Mouse (Mus musculus): Measurements from ENCODE around the gene Ugcg. TPM values are rescaled to one million over a fixed set of nuclear protein-coding genes. Genes with fewer than 3 reads are reported as not detected.

Ugcg gene
- 34.0 and 43.7 TPM in 2 replicates for polyA plus RNA-seq (2012; rRNA removed)
- 13.9 and 15.3 TPM in 2 replicates for polyA plus RNA-seq (2014; fragmentation: Nextera tagmentation; extraction: Ambion mirVana)

GRCm38 (mm10) chr4:59188802-59189545 lies at the start of gene Ugcg:
Ugcg (plus strand) TSS chr4:59189257.
- DNase-seq (ENCODE audit: low spot score) (peak; percentile 88), ATAC-seq (ENCODE audit: low FRiP score, low read depth) (peak; percentile 89)
- 0% methylated on average over 34 of the region's 99 CpGs for WGBS
- Histone ChIP-seq H3K4me1 (ENCODE audit: control insufficient read depth, insufficient read depth, low read length) (peaks cover 4% of the 10 kb centered on the region; the same call in 1 of the 2 replicates), H3K9me3 (ENCODE audit: control insufficient read depth, low read length) (no peaks in the 10 kb centered on the region), H3K4me2 (replicated peaks; ENCODE audit: low read depth, low read length, severe bottlenecking) (peak within 1 kb of the TSS; percentile 85), H3K27me3 (ENCODE audit: control insufficient read depth, insufficient read depth, low read length) (no peaks in the 10 kb centered on the region), H3K9ac (ENCODE audit: low read depth, low read length, severe bottlenecking) (peak within 1 kb of the TSS; percentile 96), H3K27ac (replicated peaks; ENCODE audit: low read depth, low read length) (peak within 1 kb of the TSS; percentile 92), H3K36me3 (ENCODE audit: control insufficient read depth, insufficient read depth, low read length) (no peaks in the 10 kb centered on the region), H3K4me3 (replicated peaks; ENCODE audit: low read length) (peak within 1 kb of the TSS; percentile 92)
- TF ChIP-seq POLR2A (IDR thresholded peaks at IDR 0.05; ENCODE audit: borderline replicate concordance, extremely low read depth, insufficient read depth, insufficient read length), result no peak

DNA sequence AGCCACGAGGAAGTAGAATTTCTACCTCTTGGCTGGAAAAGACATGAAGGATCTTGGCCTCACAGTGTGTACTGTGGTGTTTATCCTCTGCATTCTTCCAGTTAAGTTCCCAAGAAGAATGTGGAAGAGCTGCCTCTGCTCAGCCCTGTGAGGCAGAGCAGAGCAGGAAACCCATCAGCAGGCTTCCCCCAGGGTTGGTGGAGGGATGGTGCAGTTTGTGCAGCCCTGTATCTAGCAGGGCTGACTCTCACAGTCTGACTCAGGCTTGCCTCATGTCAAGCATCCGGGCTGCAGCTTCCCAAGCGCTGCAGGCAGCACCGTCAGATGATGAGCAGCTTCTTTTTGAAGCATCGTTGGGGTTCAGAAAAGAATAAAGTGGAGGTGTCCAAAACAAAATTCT lies 40.0 kb upstream of the Ugcg start:
- no peaks in the 10 kb centered on the region for H3K36me3 ChIP-seq (ENCODE audit: control insufficient read depth, insufficient read depth, low read length)
- H3K4me1 ChIP-seq (ENCODE audit: control insufficient read depth, insufficient read depth, low read length), result no peaks in the 10 kb centered on the region
- DNase-seq (ENCODE audit: low spot score), result no peak
- no peak overlapping the region for H3K4me2 ChIP-seq (replicated peaks; ENCODE audit: low read depth, low read length, severe bottlenecking)
- no peak overlapping the region for H3K4me3 ChIP-seq (replicated peaks; ENCODE audit: low read length)
- no peak for ATAC-seq (ENCODE audit: low FRiP score, low read depth)
- H3K9ac ChIP-seq (ENCODE audit: low read depth, low read length, severe bottlenecking), result no peak overlapping the region
- H3K9me3 ChIP-seq (ENCODE audit: control insufficient read depth, low read length), result no peaks in the 10 kb centered on the region
- no peak for TF ChIP-seq POLR2A (IDR thresholded peaks at IDR 0.05; ENCODE audit: borderline replicate concordance, extremely low read depth, insufficient read depth, insufficient read length)
- WGBS, result 83% methylated on average over 5 of the region's 5 CpGs
- H3K27ac ChIP-seq (replicated peaks; ENCODE audit: low read depth, low read length), result no peak overlapping the region
- no peaks in the 10 kb centered on the region for H3K27me3 ChIP-seq (ENCODE audit: control insufficient read depth, insufficient read depth, low read length)

DNA sequence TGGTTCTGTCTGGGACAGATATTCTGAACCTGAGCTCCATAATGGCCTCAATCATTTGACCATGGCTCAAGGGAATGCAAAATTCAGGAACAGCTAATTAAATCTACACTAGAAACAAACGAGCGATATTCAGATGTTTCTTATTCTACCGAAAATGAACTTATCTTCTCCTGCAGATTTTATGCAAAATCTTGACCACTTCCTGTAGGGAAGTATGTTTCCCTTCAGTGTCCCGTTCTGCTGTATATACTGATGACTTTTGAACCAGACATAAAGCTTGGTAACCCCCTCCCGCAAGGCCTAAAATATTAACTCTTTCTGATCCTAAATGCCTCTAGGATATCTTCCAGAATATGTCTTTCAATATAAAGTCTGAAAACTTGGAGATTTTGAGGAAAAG lies 38.1 kb upstream of the Ugcg start:
- H3K27me3 ChIP-seq (ENCODE audit: control insufficient read depth, insufficient read depth, low read length), result no peaks in the 10 kb centered on the region
- H3K4me1 ChIP-seq (ENCODE audit: control insufficient read depth, insufficient read depth, low read length), result no peaks in the 10 kb centered on the region
- no peak overlapping the region for H3K4me3 ChIP-seq (replicated peaks; ENCODE audit: low read length)
- no peak overlapping the region for H3K27ac ChIP-seq (replicated peaks; ENCODE audit: low read depth, low read length)
- no peak for TF ChIP-seq POLR2A (IDR thresholded peaks at IDR 0.05; ENCODE audit: borderline replicate concordance, extremely low read depth, insufficient read depth, insufficient read length)
- ATAC-seq (ENCODE audit: low FRiP score, low read depth) (no peak), DNase-seq (ENCODE audit: low spot score) (no peak)
- no peaks in the 10 kb centered on the region for H3K36me3 ChIP-seq (ENCODE audit: control insufficient read depth, insufficient read depth, low read length)
- no peaks in the 10 kb centered on the region for H3K9me3 ChIP-seq (ENCODE audit: control insufficient read depth, low read length)
- WGBS, result 68% methylated on average over 5 of the region's 5 CpGs
- H3K4me2 ChIP-seq (replicated peaks; ENCODE audit: low read depth, low read length, severe bottlenecking), result no peak overlapping the region
- H3K9ac ChIP-seq (ENCODE audit: low read depth, low read length, severe bottlenecking), result no peak overlapping the region

GRCm38 (mm10) chr4:59151953-59152352 lies 37.1 kb upstream of the Ugcg start:
- WGBS, result 74% methylated on average over 1 of the region's 1 CpGs
- Histone ChIP-seq H3K27ac (replicated peaks; ENCODE audit: low read depth, low read length) (no peak overlapping the region), H3K4me2 (replicated peaks; ENCODE audit: low read depth, low read length, severe bottlenecking) (no peak overlapping the region), H3K9me3 (ENCODE audit: control insufficient read depth, low read length) (no peaks in the 10 kb centered on the region), H3K4me1 (ENCODE audit: control insufficient read depth, insufficient read depth, low read length) (no peaks in the 10 kb centered on the region), H3K9ac (ENCODE audit: low read depth, low read length, severe bottlenecking) (no peak overlapping the region), H3K4me3 (replicated peaks; ENCODE audit: low read length) (no peak overlapping the region), H3K27me3 (ENCODE audit: control insufficient read depth, insufficient read depth, low read length) (no peaks in the 10 kb centered on the region), H3K36me3 (ENCODE audit: control insufficient read depth, insufficient read depth, low read length) (no peaks in the 10 kb centered on the region)
- no peak for ATAC-seq (ENCODE audit: low FRiP score, low read depth)
- DNase-seq (ENCODE audit: low spot score), result no peak
- no peak for TF ChIP-seq POLR2A (IDR thresholded peaks at IDR 0.05; ENCODE audit: borderline replicate concordance, extremely low read depth, insufficient read depth, insufficient read length)

DNA sequence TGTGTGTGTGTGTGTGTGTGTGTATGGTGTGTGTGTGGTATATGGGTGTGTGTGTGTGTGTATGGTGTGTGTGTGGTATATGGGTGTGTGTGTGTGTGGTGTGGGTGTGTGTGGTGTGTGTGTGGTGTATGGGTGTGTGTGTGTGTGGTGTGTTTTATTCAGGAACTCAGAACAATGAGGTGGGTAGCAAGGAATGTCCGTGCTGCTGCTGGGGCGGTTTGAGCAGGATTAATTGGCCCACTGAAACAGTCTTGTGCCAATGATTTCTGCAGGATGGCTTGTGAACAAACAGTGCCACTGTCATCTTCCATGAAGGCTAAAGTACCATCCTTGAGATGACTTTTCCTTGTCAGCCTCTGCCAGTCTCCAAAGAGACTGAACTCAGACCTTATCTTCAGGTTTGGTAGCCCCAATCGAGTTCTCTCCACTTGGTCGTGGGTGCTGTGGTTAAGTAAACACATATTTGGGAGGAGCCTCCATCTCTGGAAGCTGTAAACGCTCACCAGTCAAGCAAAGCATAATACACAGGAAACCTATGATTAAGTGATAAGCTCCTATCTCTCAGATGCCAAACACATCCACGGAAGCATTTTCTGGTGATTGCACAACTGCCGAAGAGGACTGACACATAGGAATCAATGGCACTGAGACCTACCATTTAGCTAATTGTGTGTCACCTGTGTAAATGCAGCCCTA lies 32.0 kb upstream of the Ugcg start:
- Histone ChIP-seq H3K9ac (ENCODE audit: low read depth, low read length, severe bottlenecking) (no peak overlapping the region), H3K4me1 (ENCODE audit: control insufficient read depth, insufficient read depth, low read length) (peaks cover 7% of the 10 kb centered on the region), H3K4me3 (replicated peaks; ENCODE audit: low read length) (no peak overlapping the region), H3K4me2 (replicated peaks; ENCODE audit: low read depth, low read length, severe bottlenecking) (no peak overlapping the region), H3K36me3 (ENCODE audit: control insufficient read depth, insufficient read depth, low read length) (no peaks in the 10 kb centered on the region), H3K27me3 (ENCODE audit: control insufficient read depth, insufficient read depth, low read length) (no peaks in the 10 kb centered on the region), H3K27ac (replicated peaks; ENCODE audit: low read depth, low read length) (no peak overlapping the region), H3K9me3 (ENCODE audit: control insufficient read depth, low read length) (no peaks in the 10 kb centered on the region)
- no peak for ATAC-seq (ENCODE audit: low FRiP score, low read depth)
- no peak for TF ChIP-seq POLR2A (IDR thresholded peaks at IDR 0.05; ENCODE audit: borderline replicate concordance, extremely low read depth, insufficient read depth, insufficient read length)
- WGBS, result 64% methylated on average over 7 of the region's 7 CpGs
- no peak for DNase-seq (ENCODE audit: low spot score)
